20 mouse cellular contexts compared by ENCODE assay signal in genomic region chr6:94667131-94667530, GRCm38 (mm10). TPM values are rescaled to one million over a fixed set of nuclear protein-coding genes. Genes with fewer than 3 reads are reported as not detected.
DNase-seq lines count a peak whose midpoint lies in the region; ATAC-seq and TF ChIP-seq lines count a peak whose summit lies in the region.
"Had no signal": no experiment of that assay in that cellular context is flagged by ENCODE, and none has a peak within 500 bp of the region (broad histone marks: within the 10 kb centered on the region; RNA-seq: fewer than 3 reads in every experiment).

No protein-coding gene starts in this region.

- TF ChIP-seq POLR2A in liver, adult 2 months (IDR thresholded peaks at IDR 0.05; ENCODE audit: extremely low read depth, insufficient read depth, low read length) = no peak

- no peak for TF ChIP-seq CTCF in gastrocnemius, adult 2 months (IDR thresholded peaks at IDR 0.05)
- TF ChIP-seq CTCF in liver, adult 2 months (IDR thresholded peaks at IDR 0.05; ENCODE audit: low read depth, low read length) = no peak

- no peak overlapping the region for H3K4me2 ChIP-seq in liver, embryonic 12.5 days
- no peak overlapping the region for H3K4me2 ChIP-seq in midbrain, embryonic 11.5 days
- H3K4me2 ChIP-seq: embryonic facial prominence, embryonic 12.5 days; liver, embryonic 11.5 days; midbrain, embryonic 13.5 days had no signal

- peaks cover 26% of the 10 kb centered on the region; the same call in 1 of the 2 replicates for H3K79me2 ChIP-seq in liver, adult 2 months (ENCODE audit: control insufficient read depth, insufficient read depth, low read length)

- ATAC-seq in liver, embryonic 12.5 days = no peak
- no peak for ATAC-seq in midbrain, embryonic 11.5 days (ENCODE audit: low FRiP score)
- ATAC-seq: hindbrain, embryonic 16.5 days; intestine, embryonic 16.5 days; midbrain, embryonic 13.5 days had no signal

- H3K36me3 ChIP-seq in liver, adult 2 months (ENCODE audit: control insufficient read depth, insufficient read depth, low read length) = no peaks in the 10 kb centered on the region
- no peaks in the 10 kb centered on the region for H3K36me3 ChIP-seq in liver, embryonic 12.5 days
- no peaks in the 10 kb centered on the region for H3K36me3 ChIP-seq in midbrain, embryonic 11.5 days (ENCODE audit: control insufficient read depth, insufficient read depth, low read length)
- H3K36me3 ChIP-seq: embryonic facial prominence, embryonic 12.5 days; heart, embryonic 10.5 days had no signal

- H3K4me3 ChIP-seq in gastrocnemius, adult 2 months = no peak overlapping the region
- no peak overlapping the region for H3K4me3 ChIP-seq in liver, adult 2 months (ENCODE audit: insufficient read depth, low read depth, low read length)
- no peak overlapping the region for H3K4me3 ChIP-seq in liver, embryonic 12.5 days
- no peak overlapping the region for H3K4me3 ChIP-seq in midbrain, embryonic 11.5 days (ENCODE audit: low read depth, low read length)
- H3K4me3 ChIP-seq: embryonic facial prominence, embryonic 12.5 days; heart, embryonic 10.5 days; midbrain, embryonic 13.5 days had no signal

- intact Hi-C loops in gastrocnemius, adult 2 months (cut with DNase I) = no loop called here

- H3K4me1 ChIP-seq in liver, adult 2 months (ENCODE audit: control insufficient read depth, insufficient read depth, low read length) = peaks cover 45% of the 10 kb centered on the region
- H3K4me1 ChIP-seq in liver, embryonic 12.5 days = 0 out of 2 replicates have a peak, but pooled peaks cover 7% of the 10 kb centered on the region
- peaks cover 16% of the 10 kb centered on the region for H3K4me1 ChIP-seq in midbrain, embryonic 11.5 days (ENCODE audit: control insufficient read depth, insufficient read depth, low read length)

- DNase-seq in gastrocnemius, adult 2 months = no peak
- DNase-seq in gastrocnemius, postnatal 10 days = no peak
- DNase-seq in liver, adult 2 months (ENCODE audit: extremely low read depth, low read depth, low spot score) = peak; percentile 73
- peak; percentile 72 to 83 for DNase-seq in kidney, postnatal 36 days
- no peak for DNase-seq in midbrain, embryonic 11.5 days (ENCODE audit: low spot score, missing footprints)
- no peak for DNase-seq in lung, postnatal 4 days
- DNase-seq: adrenal gland, postnatal 10 days; cerebellum, adult 18-20 months; cerebellum, postnatal 25 days; layer of hippocampus, postnatal 36 days; lung, adult 18-20 months; lung, postnatal 10 days; thymus, postnatal 14 days had no signal

- whole genome bisulfite sequencing in liver, adult 2 months = 44% methylated on average over 4 of the region's 4 CpGs
- WGBS in liver, embryonic 12.5 days (ENCODE audit: insufficient replicate concordance) = 66% methylated on average over 4 of the region's 4 CpGs
- 79% methylated on average over 4 of the region's 4 CpGs for WGBS in midbrain, embryonic 11.5 days

- H3K27me3 ChIP-seq in liver, adult 2 months (ENCODE audit: control insufficient read depth, insufficient read depth, low read length) = no peaks in the 10 kb centered on the region
- peaks cover 11% of the 10 kb centered on the region; the same call in 1 of the 2 replicates for H3K27me3 ChIP-seq in liver, embryonic 12.5 days (replicated peaks)
- no peaks in the 10 kb centered on the region for H3K27me3 ChIP-seq in midbrain, embryonic 11.5 days (ENCODE audit: control insufficient read depth, insufficient read depth, low read length)
- H3K27me3 ChIP-seq: embryonic facial prominence, embryonic 12.5 days; midbrain, embryonic 13.5 days had no signal

- no peaks in the 10 kb centered on the region for H3K9me3 ChIP-seq in liver, embryonic 12.5 days (replicated peaks)
- H3K9me3 ChIP-seq in midbrain, embryonic 11.5 days (ENCODE audit: control insufficient read depth, low read length) = no peaks in the 10 kb centered on the region
- H3K9me3 ChIP-seq: embryonic facial prominence, embryonic 12.5 days; heart, embryonic 10.5 days; midbrain, embryonic 13.5 days had no signal

- H3K9ac ChIP-seq in liver, adult 2 months (ENCODE audit: low read depth, low read length) = peak overlapping the region; percentile 46; the same call in 1 of the 2 replicates
- no peak overlapping the region for H3K9ac ChIP-seq in liver, embryonic 12.5 days
- no peak overlapping the region for H3K9ac ChIP-seq in midbrain, embryonic 11.5 days (ENCODE audit: low read length)
- H3K9ac ChIP-seq: embryonic facial prominence, embryonic 12.5 days; midbrain, embryonic 13.5 days had no signal

- H3K27ac ChIP-seq in gastrocnemius, adult 2 months = peak overlapping the region; percentile 94
- H3K27ac ChIP-seq in liver, adult 2 months (replicated peaks; ENCODE audit: insufficient read depth, low read depth, low read length) = peak overlapping the region; percentile 86
- H3K27ac ChIP-seq in liver, embryonic 12.5 days = no peak overlapping the region
- no peak overlapping the region for H3K27ac ChIP-seq in midbrain, embryonic 11.5 days (ENCODE audit: low read depth, low read length)
- H3K27ac ChIP-seq: embryonic facial prominence, embryonic 12.5 days; heart, embryonic 10.5 days; midbrain, embryonic 13.5 days had no signal

RNA-seq across cellular contexts. Expression of gene Lrig1, which starts 32.8 kb away (rescaled TPM):
- total RNA-seq in gastrocnemius, adult 2 months (2021) = 10 to 100 TPM; 38.9 to 57.9 TPM
- total RNA-seq in gastrocnemius, postnatal 10 days (2021) = 10 to 100 TPM; 52.1 to 54.0 TPM
- total RNA-seq in liver, adult 2 months (2014; rRNA removed) = 12.4 and 13.3 TPM in 2 replicates
- 12.9 and 14.8 TPM in 2 replicates for polyA plus RNA-seq in liver, adult 2 months (2012; rRNA removed)
- polyA plus RNA-seq in liver, embryonic 12.5 days (2016; fragmentation: Nextera tagmentation; extraction: Ambion mirVana) = 2.4 and 2.8 TPM in 2 replicates
- polyA plus RNA-seq in midbrain, embryonic 11.5 days (2014; fragmentation: Nextera tagmentation; extraction: Ambion mirVana) = 15.9 and 17.4 TPM in 2 replicates

Comparison
In these comparisons a context has a peak if more than half of its experiments do, and no peak if none do; other contexts are left out.
1. H3K27ac ChIP-seq: peak in gastrocnemius, adult 2 months (single experiment) and liver, adult 2 months (single experiment); none in liver, embryonic 12.5 days (single experiment) and midbrain, embryonic 11.5 days (single experiment).
2. DNase-seq: peak in liver, adult 2 months (single experiment) and kidney, postnatal 36 days (2 of 2); none in gastrocnemius, adult 2 months (single experiment), gastrocnemius, postnatal 10 days (single experiment), midbrain, embryonic 11.5 days (single experiment) and lung, postnatal 4 days (0 of 2).